Mouse (Mus musculus): ENCODE data around the gene Itpr1.

DNA sequence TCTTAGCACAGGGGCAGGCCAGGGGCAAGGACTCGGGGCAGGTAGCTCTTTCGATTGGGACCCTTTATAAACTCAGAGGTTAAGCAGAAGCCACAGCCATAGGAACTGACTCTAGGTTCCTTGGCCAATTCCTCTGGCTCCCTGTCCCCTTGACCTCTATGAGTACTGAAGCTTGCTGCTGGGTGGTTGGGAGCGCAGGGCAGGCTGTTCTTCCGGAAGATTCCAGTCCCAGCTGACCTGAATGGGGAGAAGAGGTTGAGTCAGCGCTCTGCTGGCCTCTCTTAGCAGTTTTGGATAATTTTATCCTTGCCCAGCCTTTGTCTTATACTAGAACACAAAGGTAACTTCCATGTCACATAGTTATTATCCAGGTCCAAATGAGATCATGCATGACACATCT is 195.8 kb downstream of the Itpr1 start:
- no peak for TF ChIP-seq POLR2A (IDR thresholded peaks at IDR 0.05; ENCODE audit: borderline replicate concordance, extremely low read depth, low read depth, low read length)
- TF ChIP-seq CTCF (IDR thresholded peaks at IDR 0.05; ENCODE audit: insufficient read depth, low read length), result no peak

Measured in lung, adult 2 months (tissue).